Comparison of ENCODE assay signal across 8 mouse cellular contexts in genomic region chr13:25562746-25563145, GRCm38 (mm10).
A peak's percentile ranks its signal among the peaks of the same experiment; 100 is the strongest.
DNase-seq lines count a peak whose midpoint lies in the region; ATAC-seq and TF ChIP-seq lines count a peak whose summit lies in the region.

No protein-coding gene starts in this region.

- H3K9me3 ChIP-seq in lung, embryonic 14.5 days (ENCODE audit: low read depth, low read length) = no peaks in the 10 kb centered on the region

- intact Hi-C loops in heart, postnatal 36 days (cut with DNase I) = no loop called here

- H3K27me3 ChIP-seq in lung, embryonic 14.5 days (ENCODE audit: insufficient read depth, low read length) = no peaks in the 10 kb centered on the region

- peak; percentile 74 for TF ChIP-seq CTCF in cortical plate, adult 2 months (IDR thresholded peaks at IDR 0.05; ENCODE audit: extremely low read depth, insufficient read depth, low read length)
- peak; percentile 91 for TF ChIP-seq CTCF in lung, embryonic 14.5 days (IDR thresholded peaks at IDR 0.05; ENCODE audit: low read depth)

- no peak overlapping the region for H3K4me3 ChIP-seq in cortical plate, adult 2 months (ENCODE audit: insufficient read depth, low read length)
- no peak overlapping the region for H3K4me3 ChIP-seq in lung, embryonic 14.5 days (ENCODE audit: low read depth, low read length)

- WGBS in lung, embryonic 14.5 days = 9% methylated on average over 2 of the region's 2 CpGs

- DNase-seq in B cell, adult 2 months = peak; percentile 10 to 15
- peak; percentile 73 for DNase-seq in NIH3T3 (ENCODE audit: low read depth)
- peak; percentile 2 to 23 for DNase-seq in heart, postnatal 36 days
- peak; percentile 22 to 67 for DNase-seq in layer of hippocampus, adult 18-20 months (ENCODE audit: low spot score in 2 of 2)
- DNase-seq in lung, embryonic 14.5 days = peak; percentile 91
- peak; percentile 88 for DNase-seq in retina, embryonic 14.5 days (ENCODE audit: low spot score)
- DNase-seq in natural killer cell, adult 2 months (ENCODE audit: low spot score in 2 of 2) = no peak

- no peaks in the 10 kb centered on the region for H3K4me1 ChIP-seq in cortical plate, adult 2 months (ENCODE audit: control insufficient read depth, insufficient read depth, low read length)
- H3K4me1 ChIP-seq in lung, embryonic 14.5 days (ENCODE audit: insufficient read depth) = no peaks in the 10 kb centered on the region

- ATAC-seq in lung, embryonic 14.5 days (ENCODE audit: insufficient read depth) = peak; percentile 21; the same call in 1 of the 2 replicates

- H3K4me2 ChIP-seq in lung, embryonic 14.5 days = no peak overlapping the region

- H3K27ac ChIP-seq in cortical plate, adult 2 months (ENCODE audit: insufficient read depth, low read length) = no peak overlapping the region
- no peak overlapping the region for H3K27ac ChIP-seq in lung, embryonic 14.5 days (ENCODE audit: low read depth)

- H3K9ac ChIP-seq in lung, embryonic 14.5 days = no peak overlapping the region

- TF ChIP-seq POLR2A in cortical plate, adult 2 months (IDR thresholded peaks at IDR 0.05; ENCODE audit: extremely low read depth, insufficient read depth, low read length) = no peak

- no peaks in the 10 kb centered on the region for H3K36me3 ChIP-seq in lung, embryonic 14.5 days (ENCODE audit: insufficient read depth)

Comparison
In these comparisons a context has a peak if more than half of its experiments do, and no peak if none do; other contexts are left out.
1. DNase-seq: peak in B cell, adult 2 months (2 of 2), NIH3T3 (single experiment), heart, postnatal 36 days (2 of 2), layer of hippocampus, adult 18-20 months (2 of 2), lung, embryonic 14.5 days (single experiment) and retina, embryonic 14.5 days (single experiment); none in natural killer cell, adult 2 months (0 of 2).